Mouse (Mus musculus) cerebellum, adult 9-11 months (tissue): Measurements from ENCODE around the gene Scgb1b20.
"Not testable (repeated sequence)": the region's sequence is repeated elsewhere in the genome, so short reads cannot be mapped to it uniquely, and the experiment has no call there.

Experiments
- DNase-seq: peaks from one replicate; pipeline ENCODE4 v3.0.0; 2022

The Scgb1b20 gene

DNA sequence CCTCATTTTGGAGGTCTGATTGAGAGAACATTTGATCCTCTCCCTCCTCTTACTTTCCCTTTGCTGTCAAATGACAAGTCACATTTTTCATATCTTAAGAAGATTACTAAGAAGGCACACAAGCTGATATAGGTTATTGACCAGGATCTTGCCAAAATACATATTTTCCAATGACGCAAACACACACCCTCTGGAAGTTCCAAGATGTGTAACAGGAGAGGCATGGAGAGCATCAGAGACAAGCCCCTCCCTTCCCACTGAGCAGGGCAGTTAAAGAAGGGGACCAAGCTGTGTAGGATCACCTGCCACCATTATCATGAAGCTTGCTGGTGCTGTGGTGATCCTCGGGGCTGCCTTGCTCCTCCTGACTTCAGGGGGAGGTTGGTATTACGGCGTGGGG lies at the start of gene Scgb1b20:
Gene Scgb1b20 (plus strand): TSS at position 301 of the 400 bp plus-strand sequence.
- DNase-seq = not testable (repeated sequence)

DNA sequence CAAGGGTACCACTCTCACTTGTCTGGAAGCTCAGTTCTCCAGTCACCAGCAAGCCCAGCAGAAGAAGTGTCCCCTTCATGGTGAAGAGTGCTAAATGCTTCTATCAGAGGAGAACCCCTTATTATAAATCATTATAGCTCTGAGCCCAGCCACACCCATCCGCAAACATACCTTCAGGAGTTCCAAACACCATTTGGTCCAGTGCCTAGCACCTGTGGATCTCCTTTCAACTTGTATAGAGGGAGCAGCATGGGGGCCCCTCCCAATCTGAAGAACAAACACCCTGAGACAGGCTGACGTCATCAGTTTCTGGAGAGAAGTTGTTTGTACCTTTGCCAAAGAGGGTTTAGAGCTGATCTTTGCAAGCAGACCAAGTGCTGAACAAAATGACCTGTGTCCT lies 6.8 kb upstream of the Scgb1b20 start, which contains the start of gene Scgb2b20:
Gene Scgb2b20 (minus strand): TSS at position 101 of the 400 bp plus-strand sequence.
- not testable (repeated sequence) for DNase-seq

DNA sequence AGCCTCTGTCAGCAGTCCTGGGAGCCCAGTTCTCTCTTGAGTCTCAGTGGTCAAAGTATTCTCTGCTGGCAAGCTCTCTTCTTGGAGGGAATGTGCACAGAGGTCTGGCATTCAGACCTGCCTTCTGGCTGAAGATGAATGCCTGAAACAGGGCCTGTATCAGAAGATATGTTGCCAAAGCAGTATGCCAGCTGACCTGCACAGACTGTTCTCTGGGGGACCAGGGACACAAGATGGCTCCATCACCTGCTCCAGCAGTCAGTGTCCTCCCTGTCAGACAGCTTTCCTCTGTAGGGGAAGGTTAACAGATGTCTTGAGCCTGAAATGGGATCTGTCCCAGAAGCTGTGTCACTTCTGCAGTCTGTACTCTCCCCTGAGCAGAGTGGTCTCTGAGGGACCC lies 26.7 kb downstream of the Scgb1b20 start:
- not testable (repeated sequence) for DNase-seq

DNA sequence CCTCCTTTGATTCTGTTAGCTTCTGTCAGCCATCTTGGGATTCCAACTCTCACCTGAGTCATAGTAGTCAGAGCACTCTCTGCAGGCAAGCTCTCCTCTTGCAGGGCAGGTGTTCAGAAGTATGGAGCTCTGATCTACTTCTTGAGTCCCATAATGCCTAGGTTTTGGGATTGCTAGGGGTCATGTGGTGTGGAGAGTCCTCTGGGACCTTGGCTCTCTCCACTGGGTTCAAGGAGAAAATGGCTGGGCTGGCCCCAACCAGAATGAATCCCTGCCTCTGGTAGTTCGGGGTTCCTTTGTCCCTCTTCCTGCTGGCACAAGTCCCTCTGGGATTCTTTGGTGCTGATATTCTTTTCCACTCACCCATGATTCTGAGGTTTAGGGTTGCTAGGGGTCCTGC lies 28.6 kb downstream of the Scgb1b20 start:
- DNase-seq = no peak

DNA sequence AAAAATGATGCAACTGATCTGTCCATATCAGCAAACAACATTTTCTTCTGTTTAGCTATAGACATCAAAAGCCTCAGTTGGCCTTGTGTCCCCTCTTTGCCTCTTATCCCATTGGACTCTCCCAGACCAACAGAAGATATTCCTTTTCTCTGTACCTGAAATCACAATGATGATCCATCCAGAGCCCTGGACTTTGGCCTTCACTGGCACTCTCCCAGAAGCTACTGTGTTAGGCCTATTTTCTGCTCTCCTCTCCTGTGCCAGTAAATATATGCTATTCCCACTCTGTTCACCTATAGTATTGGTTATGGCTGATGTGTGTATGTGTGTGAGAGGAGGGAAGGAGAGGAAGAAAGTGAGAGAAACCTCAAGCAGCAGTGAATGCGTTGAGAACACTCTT lies 36.6 kb downstream of the Scgb1b20 start:
- DNase-seq = not testable (repeated sequence)
